Mouse (Mus musculus): Measurements from ENCODE around the gene Rtkn. TPM values are rescaled to one million over a fixed set of nuclear protein-coding genes. Genes with fewer than 3 reads are reported as not detected.
"Not testable (repeated sequence)": the region's sequence is repeated elsewhere in the genome, so short reads cannot be mapped to it uniquely, and the experiment has no call there.

Rtkn gene
- total RNA-seq, 2 experiments from 2014 or later = 30.3 to 34.4 TPM

DNA sequence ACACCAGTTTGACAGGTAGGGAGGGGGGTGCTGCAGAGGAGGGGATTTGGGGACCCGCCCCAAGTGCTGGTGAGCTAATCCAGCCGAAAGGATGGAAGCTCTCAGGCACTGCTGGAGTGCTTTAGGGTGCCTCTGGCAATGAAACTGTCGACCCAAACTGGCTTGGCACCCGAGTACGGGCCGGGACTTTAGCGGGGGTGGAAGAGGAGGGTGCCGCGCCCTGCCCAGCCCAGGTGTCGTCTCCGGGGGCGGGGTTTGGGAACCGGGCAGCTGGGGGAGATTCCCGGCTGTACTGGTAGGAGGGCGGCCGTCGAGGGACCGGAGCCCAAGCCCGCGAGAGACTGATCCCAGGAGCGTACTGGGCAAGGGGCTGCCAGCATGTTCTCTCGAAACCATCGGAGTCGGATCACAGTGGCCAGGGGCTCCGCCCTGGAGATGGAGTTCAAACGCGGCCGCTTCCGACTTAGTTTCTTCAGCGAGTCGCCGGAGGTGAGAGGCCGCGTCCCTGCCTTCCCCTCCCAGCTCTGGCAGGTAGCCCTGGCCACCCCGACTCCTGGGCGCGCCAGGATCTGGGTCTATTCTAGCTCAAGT, 403 bp downstream of the Rtkn start:
- intact Hi-C loops (cut with DNase I) = no loop called here
- DNase-seq (ENCODE audit: extremely low spot score in 1 of 2, low spot score in 2 of 2) = no peak

DNA sequence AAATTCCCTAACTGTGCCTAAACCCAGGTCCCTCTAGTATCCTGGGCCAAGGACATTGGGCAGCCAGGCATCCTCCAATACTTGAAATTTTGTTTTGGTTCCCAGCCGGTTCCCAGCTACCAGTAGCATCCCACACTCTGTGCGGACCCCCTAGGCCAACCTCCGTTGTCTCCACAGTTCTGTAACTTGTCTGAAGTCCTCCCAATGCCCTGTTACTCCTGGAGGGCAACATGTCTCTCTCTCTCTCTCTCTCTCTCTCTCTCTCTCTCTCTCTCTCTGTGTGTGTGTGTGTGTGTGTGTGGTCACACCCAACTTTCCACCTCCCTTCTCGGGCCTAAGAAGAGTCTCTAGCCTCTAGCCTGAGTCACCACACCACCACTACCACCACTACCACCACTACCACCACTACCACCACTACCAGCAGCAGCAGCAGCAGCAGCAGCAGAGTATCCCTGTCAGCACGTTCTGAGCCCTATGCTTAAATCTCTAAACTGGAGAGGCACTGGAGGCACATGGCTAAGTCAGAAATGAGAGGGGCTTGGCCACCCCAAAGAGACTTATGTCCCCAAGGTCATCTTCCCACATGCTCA, 1.1 kb downstream of the Rtkn start:
- no peak for DNase-seq (ENCODE audit: extremely low spot score in 1 of 2, low spot score in 2 of 2)
- intact Hi-C loops (cut with DNase I) = no loop called here

DNA sequence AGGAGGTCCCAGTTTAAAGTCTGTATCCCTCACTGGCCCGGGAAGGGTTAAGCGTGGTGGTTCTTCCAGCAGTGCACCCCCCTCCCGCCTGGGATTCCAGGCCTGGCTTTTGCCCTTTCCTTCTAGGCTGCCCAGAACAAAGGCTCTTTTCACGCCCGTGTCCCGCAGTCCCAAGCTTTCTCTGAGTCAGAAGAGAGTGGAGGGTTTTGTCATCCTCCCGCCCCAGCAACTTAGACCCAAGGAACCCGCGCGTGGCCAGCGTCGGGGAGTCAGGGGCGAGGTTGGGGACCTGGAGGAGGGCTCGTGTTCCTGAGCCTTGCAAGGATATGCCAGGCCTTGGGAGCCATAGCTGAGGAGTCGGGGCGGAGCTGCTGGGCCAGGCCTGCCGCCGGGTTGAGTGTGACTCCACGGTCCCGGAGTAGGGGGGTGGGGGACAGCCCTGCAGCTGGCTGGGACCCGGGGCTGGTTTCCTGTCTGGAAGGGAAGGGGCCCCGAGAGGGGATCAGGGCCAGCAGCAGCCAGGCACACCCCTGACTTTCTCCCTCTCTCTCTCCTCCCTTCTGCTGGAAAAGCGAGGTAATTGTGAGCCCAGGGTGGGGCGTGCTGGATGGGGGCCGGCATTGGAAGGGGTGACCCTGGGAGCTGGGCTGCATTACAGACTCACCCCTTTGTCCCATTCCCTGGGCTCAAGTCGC, 1.8 kb downstream of the Rtkn start:
- DNase-seq (ENCODE audit: extremely low spot score in 1 of 2, low spot score in 2 of 2) = peak in 1 of 2 experiments; percentile 80
- intact Hi-C loops (cut with DNase I) = no loop called here

DNA sequence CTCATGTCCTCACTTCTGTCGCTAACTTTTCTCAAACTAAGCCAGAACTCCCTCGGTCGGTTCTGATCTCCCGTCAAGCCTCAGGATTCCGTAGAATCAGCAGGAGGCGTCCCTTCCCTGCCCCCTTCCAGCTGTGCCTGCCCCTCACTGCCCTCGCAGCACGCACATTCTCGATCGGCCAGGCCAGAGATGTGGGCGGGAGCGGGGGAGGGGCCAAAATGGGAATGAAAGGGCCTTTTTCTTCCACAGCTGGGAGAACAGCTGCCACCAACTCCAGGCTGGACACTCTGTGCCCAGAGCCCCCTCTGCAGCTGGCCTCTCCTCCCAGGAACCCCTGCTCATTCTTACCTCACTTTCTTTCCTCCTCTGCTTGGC, 2.3 kb downstream of the Rtkn start:
- DNase-seq (ENCODE audit: extremely low spot score in 1 of 2, low spot score in 2 of 2) = peak in 1 of 2 experiments; percentile 94
- intact Hi-C loops (cut with DNase I) = no loop called here

DNA sequence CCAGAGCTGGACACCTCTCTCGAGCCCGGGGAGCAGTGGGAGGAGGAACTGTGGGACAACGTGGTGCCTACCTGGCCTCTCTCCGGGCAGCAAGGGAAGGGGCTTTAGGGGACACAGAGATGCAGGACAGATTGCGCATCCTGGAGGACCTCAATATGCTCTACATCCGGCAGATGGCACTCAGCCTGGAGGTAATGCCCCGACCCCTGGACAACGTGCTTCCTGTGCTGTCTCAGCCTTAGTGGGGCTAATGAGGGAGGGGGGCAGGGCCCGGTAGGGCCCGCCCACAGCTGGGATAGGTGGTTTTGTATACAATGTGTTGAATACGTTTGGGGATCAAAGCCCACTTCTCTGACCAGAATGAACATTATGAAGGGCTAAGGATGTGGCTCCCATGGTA, 2.8 kb downstream of the Rtkn start:
- intact Hi-C loops (cut with DNase I) = no loop called here
- DNase-seq (ENCODE audit: extremely low spot score in 1 of 2, low spot score in 2 of 2) = peak in 1 of 2 experiments; percentile 66

DNA sequence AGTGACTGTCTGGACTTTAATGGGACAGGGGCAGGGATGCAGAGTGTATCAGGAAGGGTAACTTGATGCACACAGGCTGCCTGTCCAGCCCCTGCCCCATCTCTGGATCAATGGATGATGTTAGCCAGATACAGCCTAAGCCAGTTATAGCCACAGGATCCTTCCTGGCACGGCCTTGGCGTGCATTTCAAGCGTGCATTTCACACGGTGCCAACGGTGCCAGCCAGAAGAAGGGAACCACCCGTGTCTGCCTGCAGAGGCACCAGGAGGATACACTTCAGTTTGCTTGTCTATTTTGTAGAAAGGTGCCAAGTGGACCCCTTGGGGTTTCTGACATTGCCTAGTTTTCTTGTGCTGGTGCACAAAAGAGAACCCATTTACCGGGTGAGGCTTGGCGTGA, 4.8 kb downstream of the Rtkn start:
- peak in 1 of 2 experiments; percentile 21 for DNase-seq (ENCODE audit: extremely low spot score in 1 of 2, low spot score in 2 of 2)
- intact Hi-C loops (cut with DNase I) = no loop called here

DNA sequence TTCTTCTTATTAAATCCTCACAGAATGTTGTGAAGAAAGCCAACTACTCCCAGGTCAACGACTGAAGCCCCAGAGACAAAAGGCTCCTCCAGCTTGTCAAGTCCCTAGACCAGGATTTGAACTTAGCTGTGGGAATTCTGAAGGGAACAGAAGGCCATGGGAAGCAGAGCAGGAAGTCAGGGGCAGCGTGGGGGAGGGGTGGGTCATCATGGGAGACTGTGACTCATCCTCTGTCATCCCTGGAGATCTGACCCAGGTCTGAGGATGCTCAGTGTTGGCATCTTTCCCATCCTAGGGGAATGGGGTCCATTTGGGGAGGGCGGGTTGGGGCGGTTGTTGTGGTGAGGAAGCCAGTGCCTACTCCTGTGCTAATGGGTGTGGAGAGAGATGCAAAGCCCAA, 6.4 kb downstream of the Rtkn start:
- intact Hi-C loops (cut with DNase I) = no loop called here
- peak in 1 of 2 experiments; percentile 69 for DNase-seq (ENCODE audit: extremely low spot score in 1 of 2, low spot score in 2 of 2)

DNA sequence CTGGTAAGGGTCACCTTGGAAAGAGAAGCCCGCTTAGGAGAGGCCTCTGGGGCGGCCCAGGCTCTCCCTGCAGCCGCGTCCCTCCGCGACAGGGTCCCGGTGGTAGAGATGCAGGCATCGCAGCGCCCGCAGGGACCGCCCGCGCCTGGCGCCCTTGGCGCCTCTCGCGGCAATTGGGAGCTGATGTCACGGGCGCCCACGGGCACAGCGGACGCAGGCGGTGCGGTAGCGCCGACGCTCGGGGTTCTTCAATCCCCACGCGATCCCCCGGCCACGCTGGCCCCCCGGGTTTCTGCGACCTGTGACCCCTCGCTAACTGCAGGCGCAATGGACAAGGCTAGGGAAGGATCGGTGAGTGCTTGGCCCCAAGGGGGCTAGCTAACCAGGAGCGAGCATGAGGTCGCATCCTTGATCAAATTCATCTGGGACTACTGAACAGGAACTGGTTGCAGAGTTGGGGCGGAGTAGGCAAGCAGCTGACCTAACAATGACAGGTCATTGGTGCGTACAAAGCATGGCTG, 7.0 kb downstream of the Rtkn start:
- intact Hi-C loops (cut with DNase I) = no loop called here
- DNase-seq (ENCODE audit: extremely low spot score in 1 of 2, low spot score in 2 of 2) = peak in 1 of 2 experiments; percentile 80

DNA sequence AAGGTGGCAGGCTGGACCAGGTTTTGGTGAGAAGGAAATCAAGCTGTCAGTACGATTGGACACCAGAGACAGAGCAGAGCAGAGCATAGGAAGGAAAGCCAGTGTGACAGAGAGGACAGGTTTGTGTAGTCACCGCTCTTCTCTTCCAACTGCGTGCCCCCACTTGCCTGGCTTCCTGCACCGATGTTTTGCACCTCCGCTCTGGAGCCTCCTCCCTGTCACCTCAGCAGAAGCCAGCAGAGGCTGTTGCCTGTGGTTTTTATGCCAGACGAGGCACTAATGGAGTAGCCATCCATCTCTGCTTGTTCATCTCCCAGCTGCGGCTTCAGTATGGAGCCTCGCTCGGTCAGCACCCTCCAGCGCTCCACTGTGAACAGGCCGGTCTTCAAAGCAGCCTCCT, 7.6 kb downstream of the Rtkn start:
- DNase-seq (ENCODE audit: extremely low spot score in 1 of 2, low spot score in 2 of 2) = peak in 1 of 2 experiments; percentile 20
- intact Hi-C loops (cut with DNase I) = no loop called here

DNA sequence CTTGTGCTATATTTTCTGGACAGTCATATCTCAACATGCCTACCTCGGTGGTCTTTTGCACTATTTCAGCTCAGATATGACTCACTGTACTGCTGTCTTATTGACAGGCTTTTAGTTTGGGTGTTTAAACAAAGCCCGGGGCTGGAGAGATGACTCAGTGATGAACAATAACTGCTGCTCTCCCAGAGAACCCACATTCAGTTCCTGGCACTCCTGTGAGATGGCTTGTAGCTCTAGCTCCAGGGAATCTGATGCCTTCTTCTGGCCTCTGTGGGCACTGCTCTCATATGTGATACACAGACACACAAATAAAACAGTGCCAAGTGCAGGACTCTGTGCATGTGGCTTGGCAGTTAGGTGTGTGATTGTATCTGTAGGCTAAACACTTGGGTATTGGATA, 9.9 kb downstream of the Rtkn start:
- DNase-seq (ENCODE audit: extremely low spot score in 1 of 2, low spot score in 2 of 2) = no peak
- intact Hi-C loops (cut with DNase I) = no loop called here

DNA sequence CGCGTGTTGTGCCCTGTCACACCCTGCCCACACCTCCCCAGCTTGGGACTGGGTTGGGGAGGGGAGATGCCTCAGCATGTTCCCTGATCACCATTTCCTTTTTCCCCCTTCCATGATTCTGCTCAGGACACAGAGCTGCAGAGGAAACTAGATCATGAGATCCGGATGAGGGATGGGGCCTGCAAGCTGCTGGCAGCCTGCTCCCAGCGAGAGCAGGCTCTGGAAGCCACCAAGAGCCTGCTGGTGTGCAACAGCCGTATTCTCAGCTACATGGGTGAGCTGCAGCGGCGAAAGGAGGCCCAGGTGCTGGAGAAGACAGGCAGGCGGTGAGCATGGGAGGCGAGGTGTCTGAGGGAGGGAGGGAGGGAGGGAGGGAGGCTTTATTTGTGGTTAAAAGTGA, 10.5 kb downstream of the Rtkn start:
- DNase-seq (ENCODE audit: extremely low spot score in 1 of 2, low spot score in 2 of 2) = no peak
- intact Hi-C loops (cut with DNase I) = no loop called here

DNA sequence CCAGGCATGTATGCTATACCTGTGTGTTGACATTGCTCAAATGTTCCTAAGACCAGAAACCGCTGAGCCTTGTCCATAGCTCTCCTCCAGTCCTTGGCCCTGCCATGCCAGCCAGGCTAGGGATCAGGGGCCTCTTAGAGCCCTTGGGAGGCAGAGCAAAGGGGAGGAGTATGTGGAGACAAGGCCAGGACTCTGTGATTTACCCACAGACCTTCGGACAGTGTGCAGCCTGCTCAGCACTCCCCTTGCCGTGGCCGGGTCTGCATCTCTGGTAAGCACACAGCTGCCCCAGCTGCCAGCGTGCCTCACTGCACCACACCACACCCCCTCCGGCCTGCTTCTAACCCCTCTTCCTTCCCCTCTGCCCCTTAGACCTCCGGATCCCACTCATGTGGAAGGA, 12.0 kb downstream of the Rtkn start:
- no peak for DNase-seq (ENCODE audit: extremely low spot score in 1 of 2, low spot score in 2 of 2)
- intact Hi-C loops (cut with DNase I) = no loop called here

DNA sequence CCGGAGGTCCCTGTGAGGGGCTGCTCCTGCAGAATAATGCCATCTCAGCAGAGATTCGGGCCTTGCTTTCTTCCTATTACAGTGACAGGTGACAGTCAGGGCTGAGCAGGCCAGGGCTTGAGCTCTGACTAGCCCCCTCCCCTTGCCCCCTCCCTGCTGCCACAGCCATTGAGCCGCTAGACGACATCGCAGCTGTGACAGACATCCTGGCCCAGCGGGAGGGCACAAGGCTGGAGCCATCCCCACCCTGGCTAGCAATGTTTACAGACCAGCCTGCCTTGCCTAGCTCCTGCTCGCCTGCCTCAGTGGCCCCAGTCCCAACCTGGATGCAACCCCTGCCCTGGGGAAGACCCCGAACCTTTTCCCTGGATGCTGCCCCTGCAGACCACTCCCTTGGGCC, 16.5 kb downstream of the Rtkn start:
- intact Hi-C loops (cut with DNase I) = no loop called here

DNA sequence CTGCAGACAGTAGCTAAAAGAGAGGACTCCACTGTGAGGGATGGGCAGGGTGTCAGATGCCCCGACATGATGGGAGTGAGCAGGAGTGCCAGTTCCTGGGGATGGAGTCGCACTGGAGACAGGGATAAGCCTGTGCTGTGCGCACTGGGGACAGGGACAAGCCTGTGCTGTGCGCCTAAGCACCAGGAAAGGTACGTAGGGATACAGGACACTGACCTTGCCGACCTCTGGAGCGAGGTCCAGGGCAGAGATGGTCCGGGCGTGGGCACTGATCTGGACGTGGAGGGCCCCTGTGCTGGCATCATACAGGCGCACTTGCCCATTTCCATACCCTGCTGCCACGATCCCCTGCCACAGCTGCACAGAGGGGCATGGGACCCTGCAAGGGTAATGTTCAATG, 17.8 kb downstream of the Rtkn start:
- intact Hi-C loops (cut with DNase I) = no loop called here
- no peak for DNase-seq (ENCODE audit: extremely low spot score in 1 of 2, low spot score in 2 of 2)

More for the DNA sequence above, 16.5 kb downstream of the Rtkn start:
- DNase-seq (ENCODE audit: extremely low spot score in 1 of 2, low spot score in 2 of 2) = no peak

DNA sequence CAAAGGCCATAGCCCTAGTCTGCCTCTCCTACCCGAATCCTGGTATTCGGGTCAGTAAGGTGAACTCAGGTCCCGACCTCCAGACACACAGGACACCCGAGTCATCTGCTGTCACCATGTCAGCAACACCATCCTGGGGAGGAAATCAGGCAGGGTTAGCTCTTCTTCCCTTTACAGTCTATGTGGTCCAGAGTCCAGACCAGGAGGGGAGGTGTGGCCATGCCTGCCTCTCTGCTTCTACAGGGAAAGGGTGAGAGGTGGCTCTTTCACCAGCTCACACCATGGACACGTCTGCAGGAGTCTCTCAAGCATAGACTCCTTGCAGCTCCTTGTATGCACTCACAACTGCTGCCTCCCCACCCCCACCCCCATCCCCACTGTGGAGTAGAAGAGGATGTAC, 18.2 kb downstream of the Rtkn start:
- DNase-seq (ENCODE audit: extremely low spot score in 1 of 2, low spot score in 2 of 2) = no peak
- intact Hi-C loops (cut with DNase I) = no loop called here

DNA sequence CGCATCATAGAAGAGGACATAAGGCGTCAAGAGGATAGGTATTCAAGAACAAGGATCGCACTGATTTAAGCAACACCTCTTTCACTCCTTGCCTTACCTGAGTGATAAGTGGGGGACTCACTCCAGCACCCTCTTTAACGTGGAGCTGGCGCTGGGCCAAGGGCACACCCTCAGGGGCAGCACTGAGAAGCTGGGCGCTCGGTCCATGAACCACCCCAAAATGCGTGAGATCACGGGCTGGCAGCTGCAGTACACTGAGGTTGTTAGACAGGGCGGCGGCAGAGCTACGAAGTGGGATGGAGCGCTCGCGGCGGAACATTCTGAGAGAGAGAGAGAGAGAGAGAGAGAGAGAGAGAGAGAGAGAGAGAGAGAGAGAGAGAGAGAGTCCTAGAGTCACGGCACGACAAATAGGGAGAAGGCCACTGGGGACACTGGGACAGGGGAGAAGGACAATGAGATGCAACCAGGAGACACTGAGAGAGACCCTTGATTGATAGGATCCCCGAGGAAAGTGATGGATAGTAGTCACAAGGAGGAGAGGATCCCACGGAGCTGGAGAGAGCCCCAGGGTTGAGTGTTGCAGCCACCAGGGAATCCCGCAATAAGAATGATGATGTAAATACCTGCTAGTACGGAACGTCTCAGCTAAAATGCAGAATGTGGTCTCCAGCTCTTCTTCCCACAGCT, 20.4 kb downstream of the Rtkn start:
- peak in 1 of 2 experiments; percentile 76 for DNase-seq (ENCODE audit: extremely low spot score in 1 of 2, low spot score in 2 of 2)
- intact Hi-C loops (cut with DNase I) = no loop called here

DNA sequence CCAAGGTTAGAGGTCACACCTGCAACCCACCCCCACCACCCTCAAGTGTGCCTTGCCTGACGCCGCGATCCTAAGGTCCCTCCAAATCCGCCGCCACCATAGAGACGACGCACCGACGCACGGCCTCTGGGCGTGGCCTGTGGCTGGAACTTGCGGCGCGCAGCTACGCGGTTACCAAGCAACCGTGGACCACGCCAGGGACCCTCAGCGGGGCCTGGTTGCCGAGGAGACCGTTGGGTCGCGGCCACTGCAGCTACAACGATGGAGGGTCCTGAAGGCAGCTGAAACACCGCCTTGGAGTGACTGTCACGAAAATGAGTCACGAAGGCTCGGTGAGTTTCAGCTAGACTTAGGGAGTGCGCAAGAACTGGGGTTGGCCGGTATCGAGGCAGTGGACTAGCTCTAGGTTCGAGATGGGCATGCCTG, 21.0 kb downstream of the Rtkn start, which contains the start of the genes Wdr54 and 1700003E16Rik:
Gene Wdr54, minus strand, starts transcription at position 139 of the 426 bp plus-strand sequence.
Gene 1700003E16Rik, plus strand, starts transcription at position 146 of the 426 bp plus-strand sequence.
- intact Hi-C loops (cut with DNase I) = no loop called here
- DNase-seq (ENCODE audit: extremely low spot score in 1 of 2, low spot score in 2 of 2) = peak; percentile 81 to 90

DNA sequence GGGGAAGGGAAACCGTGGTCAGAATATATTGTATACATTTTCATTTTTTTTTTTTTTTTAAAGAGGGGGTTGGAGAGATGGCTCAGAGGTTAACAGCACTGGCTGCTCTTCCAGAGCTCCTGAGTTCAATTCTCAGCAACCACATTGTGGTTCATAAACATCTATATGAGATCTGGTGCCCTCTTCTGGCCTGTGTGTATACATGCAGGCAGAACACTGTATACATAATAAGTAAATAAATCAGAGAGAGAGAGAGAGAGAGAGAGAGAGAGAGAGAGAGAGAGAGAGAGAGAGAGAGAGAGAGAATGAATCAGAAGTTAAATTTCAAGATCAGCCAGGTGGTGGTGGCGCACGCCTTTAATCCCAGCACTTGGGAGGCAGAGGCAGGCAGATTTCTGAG, 24.2 kb downstream of the Rtkn start:
- DNase-seq (ENCODE audit: extremely low spot score in 1 of 2, low spot score in 2 of 2); intact Hi-C loops (cut with DNase I): not testable (repeated sequence)

DNA sequence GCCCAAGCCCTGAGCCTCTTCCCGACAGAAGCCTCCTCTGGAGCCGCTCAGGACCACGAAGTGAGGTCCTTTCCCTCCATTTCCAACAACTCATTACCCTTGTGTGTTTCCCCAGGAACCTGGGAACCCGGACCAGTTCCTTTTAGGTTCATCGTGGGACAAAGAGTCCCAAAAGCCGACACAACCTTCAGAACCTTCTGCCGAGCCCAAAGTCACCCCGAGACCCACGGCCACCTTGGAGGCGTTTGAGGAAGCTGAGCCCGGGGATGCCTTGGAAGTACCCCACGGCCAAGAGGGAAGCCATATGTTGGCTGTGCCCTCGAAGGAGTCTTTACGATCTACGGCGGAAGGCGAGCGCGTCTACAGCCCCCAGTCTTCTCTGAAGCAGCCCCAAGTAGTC, 26.2 kb downstream of the Rtkn start:
- no peak for DNase-seq (ENCODE audit: extremely low spot score in 1 of 2, low spot score in 2 of 2)
- intact Hi-C loops (cut with DNase I) = loop anchor here (5.0 kb wide), 1 partner anchor 39 kb away; the partner anchor contains the start of gene Wbp1
